ENCODE assay signal across 39 mouse cellular contexts in genomic region chr11:121069662-121070061, GRCm38 (mm10). TPM values are rescaled to one million over a fixed set of nuclear protein-coding genes. Genes with fewer than 3 reads are reported as not detected.
"Had no signal": no experiment of that assay in that cellular context is flagged by ENCODE, and none has a peak within 500 bp of the region (broad histone marks: within the 10 kb centered on the region; RNA-seq: fewer than 3 reads in every experiment).

No protein-coding gene starts in this region.

RNA-seq across cellular contexts. Expression of gene Sectm1b, which starts 6.3 kb away (rescaled TPM):
- total RNA-seq: heart, postnatal 10 days; heart, postnatal 14 days; heart, postnatal 25 days; heart, postnatal 36 days; heart, postnatal 4 days; hematopoietic stem cell, adult 5-6 weeks; hindbrain, postnatal 0 days; layer of hippocampus, adult 18-20 months; layer of hippocampus, adult 2 months; layer of hippocampus, adult 8-10 months; layer of hippocampus, postnatal 10 days; layer of hippocampus, postnatal 14 days; layer of hippocampus, postnatal 25 days; layer of hippocampus, postnatal 36 days; left cerebral cortex, adult 18-20 months; left cerebral cortex, adult 2 months had no signal
- polyA plus RNA-seq: heart, embryonic 11.5 days; heart, embryonic 12.5 days; heart, embryonic 13.5 days; heart, embryonic 14.5 days; heart, embryonic 15.5 days; hindbrain, embryonic 10.5 days; hindbrain, embryonic 11.5 days; hindbrain, embryonic 12.5 days; hindbrain, embryonic 13.5 days; hindbrain, embryonic 14.5 days; hindbrain, embryonic 15.5 days; hindbrain, embryonic 16.5 days; hindbrain, postnatal 0 days; inflammation-experienced regulatory T-cells, adult 6 months; kidney, embryonic 14.5 days had no signal

RNA-seq across cellular contexts. Expression of gene Sectm1a, which starts 11.4 kb away (rescaled TPM):
- total RNA-seq: heart, postnatal 10 days; heart, postnatal 14 days; heart, postnatal 25 days; heart, postnatal 36 days; heart, postnatal 4 days; hematopoietic stem cell, adult 5-6 weeks; hindbrain, postnatal 0 days; layer of hippocampus, adult 18-20 months; layer of hippocampus, adult 2 months; layer of hippocampus, adult 8-10 months; layer of hippocampus, postnatal 10 days; layer of hippocampus, postnatal 14 days; layer of hippocampus, postnatal 25 days; layer of hippocampus, postnatal 36 days; left cerebral cortex, adult 18-20 months; left cerebral cortex, adult 2 months had no signal
- polyA plus RNA-seq: heart, embryonic 11.5 days; heart, embryonic 12.5 days; heart, embryonic 13.5 days; heart, embryonic 14.5 days; heart, embryonic 15.5 days; hindbrain, embryonic 10.5 days; hindbrain, embryonic 11.5 days; hindbrain, embryonic 12.5 days; hindbrain, embryonic 13.5 days; hindbrain, embryonic 14.5 days; hindbrain, embryonic 16.5 days; hindbrain, postnatal 0 days; inflammation-experienced regulatory T-cells, adult 6 months had no signal

RNA-seq across cellular contexts. Expression of gene Cd7, which starts 30.4 kb away (rescaled TPM):
- total RNA-seq: hindbrain, postnatal 0 days; layer of hippocampus, adult 18-20 months; layer of hippocampus, adult 2 months; layer of hippocampus, adult 8-10 months; layer of hippocampus, postnatal 10 days; layer of hippocampus, postnatal 14 days; layer of hippocampus, postnatal 25 days; layer of hippocampus, postnatal 36 days had no signal
- polyA plus RNA-seq: heart, embryonic 11.5 days; heart, embryonic 12.5 days; heart, embryonic 14.5 days; heart, postnatal 0 days; hindbrain, embryonic 10.5 days; hindbrain, embryonic 11.5 days; hindbrain, embryonic 12.5 days; hindbrain, embryonic 13.5 days; hindbrain, embryonic 15.5 days; hindbrain, embryonic 16.5 days; hindbrain, postnatal 0 days; kidney, embryonic 14.5 days had no signal

RNA-seq across cellular contexts. Expression of gene Tex19.2, which starts 48.8 kb away (rescaled TPM):
- total RNA-seq: heart, postnatal 10 days; heart, postnatal 14 days; heart, postnatal 25 days; heart, postnatal 36 days; heart, postnatal 4 days; hematopoietic stem cell, adult 5-6 weeks; hindbrain, postnatal 0 days; layer of hippocampus, adult 18-20 months; layer of hippocampus, adult 2 months; layer of hippocampus, adult 8-10 months; layer of hippocampus, postnatal 10 days; layer of hippocampus, postnatal 14 days; layer of hippocampus, postnatal 25 days; layer of hippocampus, postnatal 36 days; left cerebral cortex, adult 18-20 months; left cerebral cortex, adult 2 months had no signal
- polyA plus RNA-seq: heart, embryonic 11.5 days; heart, embryonic 12.5 days; heart, embryonic 13.5 days; heart, embryonic 14.5 days; heart, embryonic 15.5 days; heart, embryonic 16.5 days; heart, postnatal 0 days; hindbrain, embryonic 10.5 days; hindbrain, embryonic 11.5 days; hindbrain, embryonic 12.5 days; hindbrain, embryonic 13.5 days; hindbrain, embryonic 14.5 days; hindbrain, embryonic 15.5 days; hindbrain, embryonic 16.5 days; hindbrain, postnatal 0 days; inflammation-experienced regulatory T-cells, adult 6 months; intestine, embryonic 14.5 days; intestine, embryonic 15.5 days; intestine, embryonic 16.5 days; kidney, adult 2 months; kidney, embryonic 14.5 days; kidney, embryonic 15.5 days; kidney, embryonic 16.5 days; large intestine, adult 2 months had no signal
